Mouse (Mus musculus) heart, postnatal 25 days (tissue): ENCODE results near the gene Itm2b. TPM values are rescaled to one million over a fixed set of nuclear protein-coding genes. Genes with fewer than 3 reads are reported as not detected.
A peak's percentile ranks its signal among the peaks of the same experiment; 100 is the strongest.

ENCODE experiments used
- DNase-seq: peaks from one replicate; pipeline ENCODE4 v3.0.0; 2022; ENCODE audit warnings: low spot score
- intact Hi-C: fragments of 180-260 bp; cut with DNase I; formaldehyde crosslinking; loops from one replicate; pipeline ENCODE4 v1.15.1; 2025
- total RNA-seq, 2 experiments: library from RNA; stranded (reverse); gene quantifications; 2 replicates each; pipeline ENCODE4 v1.2.3; 2021

The Itm2b gene
- 100 to 1,000 TPM; 627 to 640 TPM for total RNA-seq

- intact Hi-C loops, result loop anchor here (1.0 to 10.0 kb wide), 5 partner anchors 38 to 140 kb away; no protein-coding TSS in a partner anchor
- peak; percentile 77 for DNase-seq
Observed at GRCm38 (mm10) chr14:73384913-73385719, at the start of gene Itm2b. Gene Itm2b, minus strand, starts transcription at chr14:73385289.

- intact Hi-C loops, result no loop called here
- no peak for DNase-seq
Observed at GRCm38 (mm10) chr14:73433487-73433886, 48.4 kb upstream of the Itm2b start.

GRCm38 (mm10) chr14:73430571-73430970 is 45.5 kb upstream of the Itm2b start:
- intact Hi-C loops, result no loop called here
- DNase-seq, result no peak

- intact Hi-C loops, result loop anchor here (5.0 kb wide), 1 partner anchor 42 kb away; no protein-coding TSS in a partner anchor
- DNase-seq, result no peak
Observed at GRCm38 (mm10) chr14:73425571-73426041, 40.5 kb upstream of the Itm2b start.

- DNase-seq, result no peak
- intact Hi-C loops, result loop anchor here (5.0 kb wide), 1 partner anchor 42 kb away; no protein-coding TSS in a partner anchor
Observed at GRCm38 (mm10) chr14:73424961-73425360, 39.9 kb upstream of the Itm2b start.

GRCm38 (mm10) chr14:73423542-73423941 is 38.5 kb upstream of the Itm2b start:
- intact Hi-C loops, result no loop called here
- DNase-seq, result no peak

- DNase-seq, result no peak
Observed at GRCm38 (mm10) chr14:73422621-73423020, 37.5 kb upstream of the Itm2b start.

GRCm38 (mm10) chr14:73421580-73421979 is 36.5 kb upstream of the Itm2b start:
- DNase-seq, result no peak
- intact Hi-C loops, result no loop called here

More at GRCm38 (mm10) chr14:73422621-73423020, 37.5 kb upstream of the Itm2b start:
- intact Hi-C loops, result no loop called here

GRCm38 (mm10) chr14:73420138-73420745 is 35.2 kb upstream of the Itm2b start:
- DNase-seq, result no peak
- intact Hi-C loops, result no loop called here

- intact Hi-C loops, result no loop called here
Observed at GRCm38 (mm10) chr14:73416511-73416910, 31.4 kb upstream of the Itm2b start.

GRCm38 (mm10) chr14:73415376-73416035 is 30.4 kb upstream of the Itm2b start:
- intact Hi-C loops, result no loop called here
- DNase-seq, result no peak

More at GRCm38 (mm10) chr14:73416511-73416910, 31.4 kb upstream of the Itm2b start:
- DNase-seq, result no peak

- intact Hi-C loops, result no loop called here
Observed at GRCm38 (mm10) chr14:73411729-73412128, 26.6 kb upstream of the Itm2b start.

GRCm38 (mm10) chr14:73410083-73410482 is 25.0 kb upstream of the Itm2b start:
- peak; percentile 10 for DNase-seq
- intact Hi-C loops, result no loop called here

More at GRCm38 (mm10) chr14:73411729-73412128, 26.6 kb upstream of the Itm2b start:
- DNase-seq, result no peak

- no peak for DNase-seq
Observed at GRCm38 (mm10) chr14:73408223-73408845, 23.2 kb upstream of the Itm2b start.

GRCm38 (mm10) chr14:73404016-73404415 is 18.9 kb upstream of the Itm2b start:
- intact Hi-C loops, result no loop called here
- no peak for DNase-seq

More at GRCm38 (mm10) chr14:73408223-73408845, 23.2 kb upstream of the Itm2b start:
- intact Hi-C loops, result no loop called here

- intact Hi-C loops, result no loop called here
- DNase-seq, result no peak
Observed at GRCm38 (mm10) chr14:73403351-73403750, 18.3 kb upstream of the Itm2b start.

GRCm38 (mm10) chr14:73402296-73403035 is 17.4 kb upstream of the Itm2b start:
- intact Hi-C loops, result no loop called here
- DNase-seq, result no peak

- intact Hi-C loops, result no loop called here
- no peak for DNase-seq
Observed at GRCm38 (mm10) chr14:73401408-73401807, 16.3 kb upstream of the Itm2b start.
